Mouse (Mus musculus): Measurements from ENCODE around the gene Pdcd4.

DNA sequence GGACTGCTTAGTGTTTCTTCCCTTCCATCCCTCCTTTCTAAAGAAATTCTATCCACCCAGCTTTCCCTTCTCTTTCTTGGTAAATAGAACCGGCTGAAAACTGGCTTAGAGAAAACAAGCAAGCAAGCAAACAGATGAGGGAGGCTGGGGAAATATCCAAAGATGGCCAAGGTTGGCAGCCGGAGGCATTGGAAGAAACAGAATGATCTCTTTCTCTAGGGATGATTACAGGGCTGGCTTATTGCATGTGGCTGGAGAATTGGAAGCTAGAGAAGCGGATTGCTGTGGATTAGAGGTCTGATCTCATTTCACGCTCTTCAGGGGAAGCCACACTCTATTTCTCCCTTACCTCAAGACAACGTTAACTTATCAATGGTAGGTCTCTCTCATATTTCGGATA lies 16.8 kb upstream of the Pdcd4 start:
- no peak for TF ChIP-seq CTCF (IDR thresholded peaks at IDR 0.05; ENCODE audit: borderline replicate concordance, extremely low read depth, insufficient read depth, insufficient read length)
- TF ChIP-seq POLR2A (IDR thresholded peaks at IDR 0.05; ENCODE audit: borderline replicate concordance, extremely low read depth, insufficient read depth, insufficient read length, poor library complexity, severe bottlenecking), result no peak

Data from brain, embryonic 14.5 days (tissue).